Mouse (Mus musculus): ENCODE results near the gene Trpc5.

Trpc5 gene

GRCm38 (mm10) chrX:144688142-144688206 lies at the start of gene Trpc5:
Trpc5 (minus strand) TSS chrX:144688180.
- DNase-seq (ENCODE audit: low spot score): no peak

GRCm38 (mm10) chrX:144716330-144716729 lies 28.4 kb upstream of the Trpc5 start:
- DNase-seq (ENCODE audit: low spot score): no peak

GRCm38 (mm10) chrX:144689859-144690181 lies 1.8 kb upstream of the Trpc5 start:
- DNase-seq (ENCODE audit: low spot score): no peak

GRCm38 (mm10) chrX:144689119-144689858 lies 1.3 kb upstream of the Trpc5 start:
- no peak for DNase-seq (ENCODE audit: low spot score)

GRCm38 (mm10) chrX:144688207-144689118 lies 483 bp upstream of the Trpc5 start, which contains the start of gene Rtl4:
Rtl4 (plus strand) TSS chrX:144688907.
- DNase-seq (ENCODE audit: low spot score): no peak

GRCm38 (mm10) chrX:144687742-144688141 lies 238 bp downstream of the Trpc5 start:
- DNase-seq (ENCODE audit: low spot score): no peak

GRCm38 (mm10) chrX:144652196-144652595 lies 35.8 kb downstream of the Trpc5 start:
- no peak for DNase-seq (ENCODE audit: low spot score)

GRCm38 (mm10) chrX:144645394-144645793 lies 42.6 kb downstream of the Trpc5 start:
- DNase-seq (ENCODE audit: low spot score): no peak

GRCm38 (mm10) chrX:144644756-144645155 lies 43.2 kb downstream of the Trpc5 start:
- DNase-seq (ENCODE audit: low spot score): no peak

GRCm38 (mm10) chrX:144612753-144613152 lies 75.2 kb downstream of the Trpc5 start:
- DNase-seq (ENCODE audit: low spot score): no peak

- DNase-seq (ENCODE audit: low spot score): no peak
Measured at GRCm38 (mm10) chrX:144536431-144536830, 151.5 kb downstream of the Trpc5 start.

- no peak for DNase-seq (ENCODE audit: low spot score)
Measured at GRCm38 (mm10) chrX:144526042-144526441, 161.9 kb downstream of the Trpc5 start.

GRCm38 (mm10) chrX:144523239-144523638 lies 164.7 kb downstream of the Trpc5 start:
- DNase-seq (ENCODE audit: low spot score): no peak

GRCm38 (mm10) chrX:144491394-144491793 lies 196.6 kb downstream of the Trpc5 start:
- no peak for DNase-seq (ENCODE audit: low spot score)

GRCm38 (mm10) chrX:144464416-144464815 lies 223.6 kb downstream of the Trpc5 start:
- DNase-seq (ENCODE audit: low spot score): no peak

GRCm38 (mm10) chrX:144456281-144456680 lies 231.7 kb downstream of the Trpc5 start, which contains the start of gene Trpc5os:
Trpc5os (plus strand) TSS chrX:144456581.
- no peak for DNase-seq (ENCODE audit: low spot score)

GRCm38 (mm10) chrX:144423848-144424247 lies 264.1 kb downstream of the Trpc5 start:
- DNase-seq (ENCODE audit: low spot score): no peak

GRCm38 (mm10) chrX:144421091-144421490 lies 266.9 kb downstream of the Trpc5 start:
- DNase-seq (ENCODE audit: low spot score): no peak

- no peak for DNase-seq (ENCODE audit: low spot score)
Measured at GRCm38 (mm10) chrX:144420259-144420658, 267.7 kb downstream of the Trpc5 start.

GRCm38 (mm10) chrX:144408036-144408435 lies 279.9 kb downstream of the Trpc5 start:
- DNase-seq (ENCODE audit: low spot score): no peak

- peak; percentile 31 for DNase-seq (ENCODE audit: low spot score)
Measured at GRCm38 (mm10) chrX:144403526-144403925, 284.5 kb downstream of the Trpc5 start.

GRCm38 (mm10) chrX:144374196-144374595 lies 313.8 kb downstream of the Trpc5 start:
- DNase-seq (ENCODE audit: low spot score): no peak

GRCm38 (mm10) chrX:144338355-144338754 lies 349.6 kb downstream of the Trpc5 start:
- no peak for DNase-seq (ENCODE audit: low spot score)

- no peak for DNase-seq (ENCODE audit: low spot score)
Measured at GRCm38 (mm10) chrX:144337938-144338337, 350.0 kb downstream of the Trpc5 start.

All from ovary, postnatal 14 days (tissue).